Mouse (Mus musculus): ENCODE data around the gene Tmem270. TPM values are rescaled to one million over a fixed set of nuclear protein-coding genes. Genes with fewer than 3 reads are reported as not detected.
"Not testable (repeated sequence)": the region's sequence is repeated elsewhere in the genome, so short reads cannot be mapped to it uniquely, and the experiment has no call there.

Gene Tmem270
- polyA plus RNA-seq, 1 experiment = 293 TPM

- H3K36me3 ChIP-seq (ENCODE audit: control insufficient read depth, insufficient read depth, low read length) = no peaks in the 10 kb centered on the region
- TF ChIP-seq CTCF (IDR thresholded peaks at IDR 0.05; ENCODE audit: control insufficient read depth, insufficient read depth, insufficient replicate concordance, low read depth, low read length) (no peak), POLR2A (IDR thresholded peaks at IDR 0.05; ENCODE audit: control insufficient read depth, low read depth, low read length) (no peak)
- H3K27me3 ChIP-seq (ENCODE audit: control insufficient read depth, insufficient read depth, low read length) = no peaks in the 10 kb centered on the region
- H3K4me3 ChIP-seq (ENCODE audit: control insufficient read depth, low read depth, low read length) = no peak overlapping the region
- peaks cover 22% of the 10 kb centered on the region for H3K4me1 ChIP-seq (ENCODE audit: control insufficient read depth, insufficient read depth, low read length)
- H3K27ac ChIP-seq (ENCODE audit: control insufficient read depth, insufficient read depth, low read depth, low read length) = no peak overlapping the region
These were observed 30.2 kb upstream of the Tmem270 start for GRCm38 (mm10) chr5:134936626-134937185.

- H3K27me3 ChIP-seq (ENCODE audit: control insufficient read depth, insufficient read depth, low read length) = no peaks in the 10 kb centered on the region
- H3K4me3 ChIP-seq (ENCODE audit: control insufficient read depth, low read depth, low read length) = no peak overlapping the region
- TF ChIP-seq CTCF (IDR thresholded peaks at IDR 0.05; ENCODE audit: control insufficient read depth, insufficient read depth, insufficient replicate concordance, low read depth, low read length) (no peak), POLR2A (IDR thresholded peaks at IDR 0.05; ENCODE audit: control insufficient read depth, low read depth, low read length) (no peak)
- H3K4me1 ChIP-seq (ENCODE audit: control insufficient read depth, insufficient read depth, low read length) = peaks cover 24% of the 10 kb centered on the region
- H3K36me3 ChIP-seq (ENCODE audit: control insufficient read depth, insufficient read depth, low read length) = no peaks in the 10 kb centered on the region
- no peak overlapping the region for H3K27ac ChIP-seq (ENCODE audit: control insufficient read depth, insufficient read depth, low read depth, low read length)
These were observed 29.5 kb upstream of the Tmem270 start for GRCm38 (mm10) chr5:134936051-134936450.

- no peaks in the 10 kb centered on the region for H3K27me3 ChIP-seq (ENCODE audit: control insufficient read depth, insufficient read depth, low read length)
- TF ChIP-seq CTCF (IDR thresholded peaks at IDR 0.05; ENCODE audit: control insufficient read depth, insufficient read depth, insufficient replicate concordance, low read depth, low read length) (no peak), POLR2A (IDR thresholded peaks at IDR 0.05; ENCODE audit: control insufficient read depth, low read depth, low read length) (no peak)
- peaks cover 16% of the 10 kb centered on the region for H3K4me1 ChIP-seq (ENCODE audit: control insufficient read depth, insufficient read depth, low read length)
- no peaks in the 10 kb centered on the region for H3K36me3 ChIP-seq (ENCODE audit: control insufficient read depth, insufficient read depth, low read length)
- no peak overlapping the region for H3K27ac ChIP-seq (ENCODE audit: control insufficient read depth, insufficient read depth, low read depth, low read length)
- no peak overlapping the region for H3K4me3 ChIP-seq (ENCODE audit: control insufficient read depth, low read depth, low read length)
These were observed 28.1 kb upstream of the Tmem270 start for GRCm38 (mm10) chr5:134934666-134935065.

GRCm38 (mm10) chr5:134933686-134934085 lies 27.2 kb upstream of the Tmem270 start:
- not testable (repeated sequence) for H3K4me3 ChIP-seq (ENCODE audit: control insufficient read depth, low read depth, low read length); H3K27me3 ChIP-seq (ENCODE audit: control insufficient read depth, insufficient read depth, low read length); H3K36me3 ChIP-seq (ENCODE audit: control insufficient read depth, insufficient read depth, low read length); H3K27ac ChIP-seq (ENCODE audit: control insufficient read depth, insufficient read depth, low read depth, low read length)
- peaks cover 16% of the 10 kb centered on the region for H3K4me1 ChIP-seq (ENCODE audit: control insufficient read depth, insufficient read depth, low read length)

- H3K4me1 ChIP-seq (ENCODE audit: control insufficient read depth, insufficient read depth, low read length) = peaks cover 16% of the 10 kb centered on the region
- TF ChIP-seq POLR2A (IDR thresholded peaks at IDR 0.05; ENCODE audit: control insufficient read depth, low read depth, low read length) (no peak), CTCF (IDR thresholded peaks at IDR 0.05; ENCODE audit: control insufficient read depth, insufficient read depth, insufficient replicate concordance, low read depth, low read length) (no peak)
- no peaks in the 10 kb centered on the region for H3K27me3 ChIP-seq (ENCODE audit: control insufficient read depth, insufficient read depth, low read length)
- no peak overlapping the region for H3K27ac ChIP-seq (ENCODE audit: control insufficient read depth, insufficient read depth, low read depth, low read length)
- H3K4me3 ChIP-seq (ENCODE audit: control insufficient read depth, low read depth, low read length) = no peak overlapping the region
- H3K36me3 ChIP-seq (ENCODE audit: control insufficient read depth, insufficient read depth, low read length) = no peaks in the 10 kb centered on the region
These were observed 26.7 kb upstream of the Tmem270 start for GRCm38 (mm10) chr5:134933281-134933680.

GRCm38 (mm10) chr5:134932903-134933276 lies 26.4 kb upstream of the Tmem270 start:
- H3K27me3 ChIP-seq (ENCODE audit: control insufficient read depth, insufficient read depth, low read length) = no peaks in the 10 kb centered on the region
- TF ChIP-seq CTCF (IDR thresholded peaks at IDR 0.05; ENCODE audit: control insufficient read depth, insufficient read depth, insufficient replicate concordance, low read depth, low read length) (no peak), POLR2A (IDR thresholded peaks at IDR 0.05; ENCODE audit: control insufficient read depth, low read depth, low read length) (no peak)
- peaks cover 16% of the 10 kb centered on the region for H3K4me1 ChIP-seq (ENCODE audit: control insufficient read depth, insufficient read depth, low read length)
- H3K36me3 ChIP-seq (ENCODE audit: control insufficient read depth, insufficient read depth, low read length) = no peaks in the 10 kb centered on the region
- H3K27ac ChIP-seq (ENCODE audit: control insufficient read depth, insufficient read depth, low read depth, low read length) = peak overlapping the region; percentile 56; the same call in 1 of the 2 replicates
- H3K4me3 ChIP-seq (ENCODE audit: control insufficient read depth, low read depth, low read length) = peak overlapping the region; percentile 90

GRCm38 (mm10) chr5:134932179-134932902 lies 25.8 kb upstream of the Tmem270 start, which contains the start of gene Mettl27:
Mettl27 (plus strand) TSS chr5:134932368.
- Histone ChIP-seq H3K4me1 (ENCODE audit: control insufficient read depth, insufficient read depth, low read length) (peaks cover 16% of the 10 kb centered on the region), H3K36me3 (ENCODE audit: control insufficient read depth, insufficient read depth, low read length) (no peaks in the 10 kb centered on the region), H3K27me3 (ENCODE audit: control insufficient read depth, insufficient read depth, low read length) (no peaks in the 10 kb centered on the region), H3K27ac (ENCODE audit: control insufficient read depth, insufficient read depth, low read depth, low read length) (peak within 1 kb of the TSS; percentile 56), H3K4me3 (ENCODE audit: control insufficient read depth, low read depth, low read length) (peak within 1 kb of the TSS; percentile 90)
- TF ChIP-seq POLR2A (IDR thresholded peaks at IDR 0.05; ENCODE audit: control insufficient read depth, low read depth, low read length) = no peak
- TF ChIP-seq CTCF (IDR thresholded peaks at IDR 0.05; ENCODE audit: control insufficient read depth, insufficient read depth, insufficient replicate concordance, low read depth, low read length) = no peak

Data from testis, adult 2 months (tissue).